Mouse (Mus musculus): ENCODE measurements at regions not wholly inside any gene's neighbourhood (a gene's known extent, or its start where the extent isn't known, plus 50 kb on each side); places are given as distances from the start of the nearest gene placed in this dataset.

GRCm38 (mm10) chr6:49893113-49893512, 70.6 kb downstream of the Npy start:
- ATAC-seq (replicated peaks; ENCODE audit: extremely low read depth, insufficient read depth, low FRiP score) = peak; percentile 49
- no peaks in the 10 kb centered on the region for H3K36me3 ChIP-seq (ENCODE audit: control insufficient read depth, insufficient read depth)
- no peaks in the 10 kb centered on the region for H3K4me1 ChIP-seq (ENCODE audit: control insufficient read depth, insufficient read depth, low read length)
- 62% methylated on average over 7 of the region's 7 CpGs for WGBS
- H3K4me2 ChIP-seq (ENCODE audit: low read depth, low read length) = no peak overlapping the region
- H3K9ac ChIP-seq (ENCODE audit: low read length) = no peak overlapping the region
- H3K27me3 ChIP-seq (ENCODE audit: control insufficient read depth, insufficient read depth, low read length) = no peaks in the 10 kb centered on the region
- no peak overlapping the region for H3K4me3 ChIP-seq (ENCODE audit: low read length)
- H3K27ac ChIP-seq (ENCODE audit: low read length) = no peak overlapping the region
- H3K9me3 ChIP-seq (replicated peaks; ENCODE audit: control insufficient read depth, low read length) = peaks cover 10% of the 10 kb centered on the region

GRCm38 (mm10) chr6:49899146-49899545, 76.6 kb downstream of the Npy start:
- Histone ChIP-seq H3K4me1 (ENCODE audit: control insufficient read depth, insufficient read depth, low read length) (no peaks in the 10 kb centered on the region), H3K27ac (ENCODE audit: low read length) (no peak overlapping the region), H3K4me3 (ENCODE audit: low read length) (no peak overlapping the region), H3K27me3 (ENCODE audit: control insufficient read depth, insufficient read depth, low read length) (no peaks in the 10 kb centered on the region), H3K36me3 (ENCODE audit: control insufficient read depth, insufficient read depth) (no peaks in the 10 kb centered on the region), H3K9me3 (replicated peaks; ENCODE audit: control insufficient read depth, low read length) (peaks cover 10% of the 10 kb centered on the region), H3K9ac (ENCODE audit: low read length) (no peak overlapping the region), H3K4me2 (ENCODE audit: low read depth, low read length) (no peak overlapping the region)
- ATAC-seq (replicated peaks; ENCODE audit: extremely low read depth, insufficient read depth, low FRiP score) = no peak
- WGBS = 92% methylated on average over 3 of the region's 3 CpGs

- Histone ChIP-seq H3K4me2 (ENCODE audit: low read depth, low read length) (no peak overlapping the region), H3K36me3 (ENCODE audit: control insufficient read depth, insufficient read depth) (no peaks in the 10 kb centered on the region), H3K4me3 (ENCODE audit: low read length) (no peak overlapping the region), H3K4me1 (ENCODE audit: control insufficient read depth, insufficient read depth, low read length) (no peaks in the 10 kb centered on the region), H3K27ac (ENCODE audit: low read length) (no peak overlapping the region), H3K9ac (ENCODE audit: low read length) (no peak overlapping the region), H3K27me3 (ENCODE audit: control insufficient read depth, insufficient read depth, low read length) (no peaks in the 10 kb centered on the region), H3K9me3 (replicated peaks; ENCODE audit: control insufficient read depth, low read length) (no peaks in the 10 kb centered on the region)
- WGBS = 76% methylated on average over 6 of the region's 6 CpGs
- no peak for ATAC-seq (replicated peaks; ENCODE audit: extremely low read depth, insufficient read depth, low FRiP score)
These were observed 79.0 kb downstream of the Npy start for GRCm38 (mm10) chr6:49901512-49901911.

- no peaks in the 10 kb centered on the region for H3K4me1 ChIP-seq (ENCODE audit: control insufficient read depth, insufficient read depth, low read length)
- H3K9ac ChIP-seq (ENCODE audit: low read length) = no peak overlapping the region
- H3K4me2 ChIP-seq (ENCODE audit: low read depth, low read length) = no peak overlapping the region
- WGBS = 72% methylated on average over 6 of the region's 6 CpGs
- H3K4me3 ChIP-seq (ENCODE audit: low read length) = no peak overlapping the region
- 0 out of 2 replicates have a peak, but pooled peaks cover 4% of the 10 kb centered on the region for H3K9me3 ChIP-seq (replicated peaks; ENCODE audit: control insufficient read depth, low read length)
- no peaks in the 10 kb centered on the region for H3K36me3 ChIP-seq (ENCODE audit: control insufficient read depth, insufficient read depth)
- ATAC-seq (replicated peaks; ENCODE audit: extremely low read depth, insufficient read depth, low FRiP score) = no peak
- no peaks in the 10 kb centered on the region for H3K27me3 ChIP-seq (ENCODE audit: control insufficient read depth, insufficient read depth, low read length)
- H3K27ac ChIP-seq (ENCODE audit: low read length) = no peak overlapping the region
These were observed 81.5 kb downstream of the Npy start for GRCm38 (mm10) chr6:49904001-49904400.

GRCm38 (mm10) chr6:49906456-49906855, 83.9 kb downstream of the Npy start:
- 0 out of 2 replicates have a peak, but pooled peaks cover 4% of the 10 kb centered on the region for H3K9me3 ChIP-seq (replicated peaks; ENCODE audit: control insufficient read depth, low read length)
- no peak for ATAC-seq (replicated peaks; ENCODE audit: extremely low read depth, insufficient read depth, low FRiP score)
- 53% methylated on average over 2 of the region's 2 CpGs for WGBS

GRCm38 (mm10) chr6:49919089-49919812, 96.7 kb downstream of the Npy start:
- Histone ChIP-seq H3K27me3 (ENCODE audit: control insufficient read depth, insufficient read depth, low read length) (0 out of 2 replicates have a peak, but pooled peaks cover 2% of the 10 kb centered on the region), H3K27ac (ENCODE audit: low read length) (no peak overlapping the region), H3K4me2 (ENCODE audit: low read depth, low read length) (no peak overlapping the region), H3K9me3 (replicated peaks; ENCODE audit: control insufficient read depth, low read length) (no peaks in the 10 kb centered on the region), H3K4me3 (ENCODE audit: low read length) (no peak overlapping the region), H3K9ac (ENCODE audit: low read length) (no peak overlapping the region), H3K4me1 (ENCODE audit: control insufficient read depth, insufficient read depth, low read length) (no peaks in the 10 kb centered on the region), H3K36me3 (ENCODE audit: control insufficient read depth, insufficient read depth) (no peaks in the 10 kb centered on the region)
- 44% methylated on average over 7 of the region's 7 CpGs for WGBS
- no peak for ATAC-seq (replicated peaks; ENCODE audit: extremely low read depth, insufficient read depth, low FRiP score)

More at GRCm38 (mm10) chr6:49906456-49906855, 83.9 kb downstream of the Npy start:
- H3K4me3 ChIP-seq (ENCODE audit: low read length) = no peak overlapping the region
- H3K4me1 ChIP-seq (ENCODE audit: control insufficient read depth, insufficient read depth, low read length) = no peaks in the 10 kb centered on the region
- H3K27me3 ChIP-seq (ENCODE audit: control insufficient read depth, insufficient read depth, low read length) = no peaks in the 10 kb centered on the region
- no peaks in the 10 kb centered on the region for H3K36me3 ChIP-seq (ENCODE audit: control insufficient read depth, insufficient read depth)
- no peak overlapping the region for H3K4me2 ChIP-seq (ENCODE audit: low read depth, low read length)
- no peak overlapping the region for H3K27ac ChIP-seq (ENCODE audit: low read length)
- no peak overlapping the region for H3K9ac ChIP-seq (ENCODE audit: low read length)

GRCm38 (mm10) chr6:49919813-49920170, 97.3 kb downstream of the Npy start:
- no peak overlapping the region for H3K9ac ChIP-seq (ENCODE audit: low read length)
- no peak overlapping the region for H3K4me3 ChIP-seq (ENCODE audit: low read length)
- H3K27ac ChIP-seq (ENCODE audit: low read length) = no peak overlapping the region
- ATAC-seq (replicated peaks; ENCODE audit: extremely low read depth, insufficient read depth, low FRiP score) = no peak
- no peaks in the 10 kb centered on the region for H3K36me3 ChIP-seq (ENCODE audit: control insufficient read depth, insufficient read depth)
- H3K4me2 ChIP-seq (ENCODE audit: low read depth, low read length) = no peak overlapping the region
- no peaks in the 10 kb centered on the region for H3K4me1 ChIP-seq (ENCODE audit: control insufficient read depth, insufficient read depth, low read length)
- 0 out of 2 replicates have a peak, but pooled peaks cover 2% of the 10 kb centered on the region for H3K27me3 ChIP-seq (ENCODE audit: control insufficient read depth, insufficient read depth, low read length)
- 75% methylated on average over 1 of the region's 1 CpGs for WGBS
- no peaks in the 10 kb centered on the region for H3K9me3 ChIP-seq (replicated peaks; ENCODE audit: control insufficient read depth, low read length)

GRCm38 (mm10) chr6:49924296-49924695, 101.8 kb downstream of the Npy start:
- no peak overlapping the region for H3K4me3 ChIP-seq (ENCODE audit: low read length)
- no peak overlapping the region for H3K9ac ChIP-seq (ENCODE audit: low read length)
- H3K4me1 ChIP-seq (ENCODE audit: control insufficient read depth, insufficient read depth, low read length) = no peaks in the 10 kb centered on the region
- no peaks in the 10 kb centered on the region for H3K9me3 ChIP-seq (replicated peaks; ENCODE audit: control insufficient read depth, low read length)
- H3K4me2 ChIP-seq (ENCODE audit: low read depth, low read length) = no peak overlapping the region
- 75% methylated on average over 5 of the region's 5 CpGs for WGBS
- H3K27me3 ChIP-seq (ENCODE audit: control insufficient read depth, insufficient read depth, low read length) = no peaks in the 10 kb centered on the region
- no peaks in the 10 kb centered on the region for H3K36me3 ChIP-seq (ENCODE audit: control insufficient read depth, insufficient read depth)
- no peak overlapping the region for H3K27ac ChIP-seq (ENCODE audit: low read length)
- ATAC-seq (replicated peaks; ENCODE audit: extremely low read depth, insufficient read depth, low FRiP score) = no peak

- H3K4me1 ChIP-seq (ENCODE audit: control insufficient read depth, insufficient read depth, low read length) = no peaks in the 10 kb centered on the region
- no peak for ATAC-seq (replicated peaks; ENCODE audit: extremely low read depth, insufficient read depth, low FRiP score)
- H3K27me3 ChIP-seq (ENCODE audit: control insufficient read depth, insufficient read depth, low read length) = no peaks in the 10 kb centered on the region
- no peaks in the 10 kb centered on the region for H3K36me3 ChIP-seq (ENCODE audit: control insufficient read depth, insufficient read depth)
- no peaks in the 10 kb centered on the region for H3K9me3 ChIP-seq (replicated peaks; ENCODE audit: control insufficient read depth, low read length)
- no peak overlapping the region for H3K4me2 ChIP-seq (ENCODE audit: low read depth, low read length)
- 73% methylated on average over 4 of the region's 4 CpGs for WGBS
- H3K4me3 ChIP-seq (ENCODE audit: low read length) = no peak overlapping the region
- no peak overlapping the region for H3K9ac ChIP-seq (ENCODE audit: low read length)
- H3K27ac ChIP-seq (ENCODE audit: low read length) = no peak overlapping the region
These were observed 105.6 kb downstream of the Npy start for GRCm38 (mm10) chr6:49928075-49928474.

Data from heart, embryonic 16.5 days (tissue).